Mouse (Mus musculus) liver, adult 2 months (tissue): ENCODE results near the gene Pigo.

Experiments
- CTCF ChIP-seq: fragments of 200-500 bp; IDR thresholded peaks from 2 replicates; pipeline ENCODE4 v1.5.1; 2011; ENCODE audit warnings: low read depth, low read length, control low read depth
- POLR2A ChIP-seq: fragments of 200-500 bp; IDR thresholded peaks from 2 replicates; pipeline ENCODE4 v1.6.1; 2011; ENCODE audit warnings: low read length, control low read depth; ENCODE audit not compliant: insufficient read depth; ENCODE audit errors: extremely low read depth

GRCm38 (mm10) chr4:43059697-43060096 lies 34.1 kb upstream of the Pigo start:
- TF ChIP-seq POLR2A (no peak), CTCF (no peak)
